Mouse (Mus musculus): ENCODE data around the gene 1700093K21Rik.
"Not testable (repeated sequence)": the region's sequence is repeated elsewhere in the genome, so short reads cannot be mapped to it uniquely, and the experiment has no call there.

1700093K21Rik gene

GRCm38 (mm10) chr11:23520473-23521205 lies at the start of gene 1700093K21Rik:
1700093K21Rik (minus strand) TSS chr11:23521155.
- no peak for DNase-seq (ENCODE audit: inconsistent ontology term)

- no peak for DNase-seq (ENCODE audit: inconsistent ontology term)
These were observed 49.2 kb upstream of the 1700093K21Rik start for GRCm38 (mm10) chr11:23570130-23570529.

- peak; percentile 48 for DNase-seq (ENCODE audit: inconsistent ontology term)
These were observed 44.8 kb upstream of the 1700093K21Rik start for GRCm38 (mm10) chr11:23565761-23566160.

- DNase-seq (ENCODE audit: inconsistent ontology term) = no peak
These were observed 36.2 kb upstream of the 1700093K21Rik start for GRCm38 (mm10) chr11:23557039-23557630.

- no peak for DNase-seq (ENCODE audit: inconsistent ontology term)
These were observed 16.5 kb upstream of the 1700093K21Rik start for GRCm38 (mm10) chr11:23537446-23537845.

GRCm38 (mm10) chr11:23518981-23519380 lies 2.0 kb downstream of the 1700093K21Rik start:
- DNase-seq (ENCODE audit: inconsistent ontology term) = peak; percentile 2

GRCm38 (mm10) chr11:23515315-23515714 lies 5.6 kb downstream of the 1700093K21Rik start:
- no peak for DNase-seq (ENCODE audit: inconsistent ontology term)

GRCm38 (mm10) chr11:23514785-23515184 lies 6.2 kb downstream of the 1700093K21Rik start:
- DNase-seq (ENCODE audit: inconsistent ontology term) = not testable (repeated sequence)

- peak; percentile 10 for DNase-seq (ENCODE audit: inconsistent ontology term)
These were observed 16.2 kb downstream of the 1700093K21Rik start for GRCm38 (mm10) chr11:23504801-23505200.

GRCm38 (mm10) chr11:23498609-23499008 lies 22.3 kb downstream of the 1700093K21Rik start:
- no peak for DNase-seq (ENCODE audit: inconsistent ontology term)

GRCm38 (mm10) chr11:23497718-23498509 lies 23.0 kb downstream of the 1700093K21Rik start, which contains the start of gene Ahsa2:
Ahsa2 (minus strand) TSS chr11:23498030.
- peak; percentile 98 for DNase-seq (ENCODE audit: inconsistent ontology term)

- DNase-seq (ENCODE audit: inconsistent ontology term) = peak; percentile 81
These were observed 23.6 kb downstream of the 1700093K21Rik start for GRCm38 (mm10) chr11:23497335-23497717.

- no peak for DNase-seq (ENCODE audit: inconsistent ontology term)
These were observed 24.3 kb downstream of the 1700093K21Rik start for GRCm38 (mm10) chr11:23496661-23497060.

- DNase-seq (ENCODE audit: inconsistent ontology term) = no peak
These were observed 25.7 kb downstream of the 1700093K21Rik start for GRCm38 (mm10) chr11:23495231-23495630.

- DNase-seq (ENCODE audit: inconsistent ontology term) = no peak
These were observed 28.7 kb downstream of the 1700093K21Rik start for GRCm38 (mm10) chr11:23492048-23492790.

- no peak for DNase-seq (ENCODE audit: inconsistent ontology term)
These were observed 31.0 kb downstream of the 1700093K21Rik start for GRCm38 (mm10) chr11:23489955-23490354.
